Mouse (Mus musculus): ENCODE measurements around the gene Slc50a1.

Slc50a1 gene

DNA sequence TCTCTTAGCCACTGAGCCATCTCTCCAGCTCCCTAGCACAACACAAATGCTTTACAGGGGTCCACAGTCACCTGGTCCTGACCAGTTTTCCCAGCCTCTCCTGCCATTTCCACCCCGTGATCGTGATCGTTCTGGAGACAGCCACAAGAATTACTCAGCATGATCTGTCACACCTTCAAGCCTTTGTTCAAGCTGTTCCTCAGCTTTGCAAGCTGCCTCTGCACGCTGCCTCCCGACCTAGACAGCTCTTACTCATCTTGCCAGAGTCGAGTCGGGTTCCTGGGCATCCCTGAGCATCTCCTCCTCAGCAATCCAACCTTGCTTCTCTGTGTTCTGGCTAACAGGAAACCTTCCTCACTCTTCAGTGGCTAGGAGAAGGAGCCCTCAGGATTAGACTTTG, 11.3 kb downstream of the Slc50a1 start, which contains the start of gene Dpm3:
Gene Dpm3 (plus strand): TSS at position 283 of the 400 bp plus-strand sequence.
- no peak for TF ChIP-seq GATA4 (IDR thresholded peaks at IDR 0.05; ENCODE audit: insufficient replicate concordance, low read length)

DNA sequence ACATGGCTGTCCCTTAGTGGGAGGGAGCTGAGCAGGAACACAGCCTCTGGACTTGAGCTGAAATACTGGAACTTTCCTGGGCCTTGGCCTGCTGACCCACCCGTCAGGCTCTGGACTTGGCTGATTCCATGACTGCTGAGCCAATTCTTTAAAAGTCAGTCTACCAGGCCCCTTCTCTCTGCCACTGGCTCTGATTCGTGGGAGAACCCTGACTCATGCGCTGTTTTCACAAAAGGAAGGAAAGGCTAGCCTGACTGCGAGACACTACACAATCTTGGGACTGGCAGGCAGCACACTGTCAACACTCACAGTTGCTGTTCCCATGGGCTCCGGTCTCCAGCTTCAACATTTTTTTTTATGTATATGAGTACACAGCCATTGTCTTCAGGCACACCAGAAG, 14.2 kb downstream of the Slc50a1 start:
- TF ChIP-seq GATA4 (IDR thresholded peaks at IDR 0.05; ENCODE audit: insufficient replicate concordance, low read length) = no peak

DNA sequence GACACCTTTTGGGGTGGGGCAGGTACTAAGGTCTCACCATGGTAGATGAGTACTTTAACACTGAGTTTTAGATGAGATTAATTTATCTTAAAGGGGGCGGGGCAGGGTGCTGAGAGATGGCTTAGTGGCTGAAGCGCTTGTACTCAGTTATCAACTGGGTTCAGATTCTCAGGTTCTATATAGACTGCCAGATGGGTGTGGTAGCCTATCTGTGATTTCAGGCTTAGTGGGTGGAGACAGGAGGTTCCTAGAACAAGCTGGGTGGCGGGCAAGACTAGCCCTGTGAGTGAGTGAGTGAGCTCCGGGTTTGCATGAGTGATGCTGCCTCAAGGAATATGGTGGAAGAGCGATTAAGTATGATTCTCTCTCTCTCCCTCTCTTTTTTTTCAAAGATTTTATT, 15.4 kb downstream of the Slc50a1 start:
- TF ChIP-seq GATA4 (IDR thresholded peaks at IDR 0.05; ENCODE audit: insufficient replicate concordance, low read length) = no peak

DNA sequence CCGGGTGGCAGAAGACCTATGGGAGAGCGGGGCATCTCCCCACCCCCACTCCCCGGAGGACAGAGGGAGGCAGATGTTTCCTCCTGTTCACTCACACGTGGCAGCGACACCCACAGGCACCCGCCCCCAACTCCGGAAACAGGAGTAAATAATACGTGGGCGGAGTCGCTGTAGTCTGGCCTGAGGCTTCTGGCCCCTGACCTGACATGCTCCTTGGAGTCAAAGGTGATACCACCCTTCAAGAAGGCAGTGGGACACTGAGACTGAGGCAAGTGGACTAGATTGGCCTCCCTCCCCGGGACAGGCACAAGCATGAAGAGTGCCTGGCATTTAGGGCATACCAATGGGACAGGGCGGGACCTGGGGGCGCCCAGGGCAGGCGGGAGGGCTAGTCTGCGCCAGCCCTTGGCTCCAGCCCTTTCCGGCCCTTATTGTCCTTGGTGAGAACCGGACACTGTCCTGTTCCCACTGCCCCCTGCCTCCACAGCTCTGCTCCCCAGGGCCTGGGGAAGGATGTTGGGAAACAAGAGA, 18.9 kb downstream of the Slc50a1 start:
- no peak; the same call in 1 of the 2 replicates for TF ChIP-seq GATA4 (IDR thresholded peaks at IDR 0.05; ENCODE audit: insufficient replicate concordance, low read length)

DNA sequence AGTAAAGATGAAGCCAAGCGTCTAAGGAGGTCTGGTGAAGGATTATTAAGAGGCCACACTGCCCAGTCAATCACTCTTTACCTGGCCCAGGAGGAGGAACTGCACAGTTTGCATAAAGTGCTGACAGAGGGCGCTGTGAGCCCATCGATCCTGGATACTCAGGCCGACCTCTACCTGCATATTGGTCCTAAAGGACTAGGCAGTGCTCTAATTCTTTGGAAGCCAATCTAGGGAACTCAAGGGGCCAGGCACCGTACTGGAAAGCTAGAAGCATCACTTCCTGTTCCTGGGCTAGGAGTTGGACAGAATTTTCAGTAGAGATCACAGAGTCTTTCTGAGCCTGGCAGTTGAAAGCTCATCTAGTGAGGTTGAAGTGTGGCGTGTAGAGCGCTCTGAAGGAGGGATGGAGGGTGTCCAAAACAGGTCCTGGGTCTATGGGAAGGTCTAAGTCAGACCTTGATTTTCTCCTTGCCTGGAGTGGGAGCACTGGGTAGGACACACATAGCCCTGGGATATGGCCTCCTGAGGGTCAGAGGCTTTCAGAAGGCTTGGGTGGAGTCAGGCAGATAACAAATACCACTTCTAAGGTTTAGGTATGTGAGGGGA, 19.8 kb downstream of the Slc50a1 start:
- no peak for TF ChIP-seq GATA4 (IDR thresholded peaks at IDR 0.05; ENCODE audit: insufficient replicate concordance, low read length)

DNA sequence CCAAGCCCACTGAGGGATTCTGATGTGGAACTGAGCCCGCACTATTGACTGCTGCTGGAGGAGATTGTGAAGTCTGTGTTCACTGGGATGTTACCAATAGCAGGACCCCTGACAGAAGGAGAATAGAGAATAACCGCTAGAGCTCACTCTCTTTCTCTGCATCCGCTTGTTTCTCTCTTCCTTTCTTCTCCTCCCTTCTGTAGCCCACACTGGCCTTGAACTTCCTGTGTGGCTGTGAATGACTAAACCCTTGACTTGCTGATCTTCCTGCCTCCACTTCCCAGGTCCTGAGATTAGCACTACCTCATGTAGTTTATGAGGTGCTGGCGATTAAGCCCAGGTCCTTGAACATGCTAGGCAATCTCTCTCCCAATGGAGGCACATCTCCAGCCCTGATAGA, 22.9 kb downstream of the Slc50a1 start:
- TF ChIP-seq GATA4 (IDR thresholded peaks at IDR 0.05; ENCODE audit: insufficient replicate concordance, low read length) = no peak

DNA sequence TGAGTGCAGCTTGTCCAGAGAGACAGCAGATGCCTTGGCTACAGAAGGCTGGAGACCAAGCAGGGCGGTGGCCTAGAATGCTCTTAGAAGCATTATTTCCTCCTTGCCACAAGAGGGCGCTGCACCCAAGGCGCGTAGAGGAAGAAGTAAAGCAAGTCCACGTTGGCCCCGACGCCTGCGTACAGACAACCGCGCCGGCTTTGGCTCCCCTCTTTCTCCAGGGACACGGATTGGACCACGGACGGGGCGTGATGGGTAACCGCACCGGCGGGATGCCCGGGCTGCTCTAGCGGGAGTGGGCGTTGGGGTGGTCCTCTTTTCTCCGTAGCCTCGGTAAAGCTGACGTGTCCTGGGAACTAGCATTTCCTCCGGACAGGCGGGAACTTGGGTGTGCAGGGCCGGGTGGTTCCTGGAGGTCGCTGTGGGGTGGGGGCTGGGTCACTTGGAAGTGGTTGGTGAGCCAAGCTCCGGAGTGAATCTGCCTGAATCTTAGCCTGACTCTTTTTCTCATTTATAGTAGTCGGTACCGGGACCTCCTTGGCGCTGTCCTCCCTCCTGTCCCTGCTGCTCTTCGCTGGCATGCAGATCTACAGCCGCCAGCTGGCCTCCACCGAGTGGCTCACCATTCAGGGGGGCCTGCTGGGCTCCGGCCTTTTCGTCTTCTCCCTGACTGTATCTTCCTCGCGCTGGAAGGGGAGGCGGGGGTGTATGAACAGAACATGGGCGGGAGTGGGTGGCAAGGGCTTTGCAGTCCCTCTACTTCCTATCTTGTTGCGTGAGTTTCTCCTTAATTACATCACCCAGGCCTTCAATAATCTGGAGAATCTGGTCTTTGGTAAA, 23.9 kb downstream of the Slc50a1 start, which contains the start of gene Trim46:
Gene Trim46 (minus strand): TSS at position 49 of the 840 bp plus-strand sequence.
- no peak; the same call in 1 of the 2 replicates for TF ChIP-seq GATA4 (IDR thresholded peaks at IDR 0.05; ENCODE audit: insufficient replicate concordance, low read length)

DNA sequence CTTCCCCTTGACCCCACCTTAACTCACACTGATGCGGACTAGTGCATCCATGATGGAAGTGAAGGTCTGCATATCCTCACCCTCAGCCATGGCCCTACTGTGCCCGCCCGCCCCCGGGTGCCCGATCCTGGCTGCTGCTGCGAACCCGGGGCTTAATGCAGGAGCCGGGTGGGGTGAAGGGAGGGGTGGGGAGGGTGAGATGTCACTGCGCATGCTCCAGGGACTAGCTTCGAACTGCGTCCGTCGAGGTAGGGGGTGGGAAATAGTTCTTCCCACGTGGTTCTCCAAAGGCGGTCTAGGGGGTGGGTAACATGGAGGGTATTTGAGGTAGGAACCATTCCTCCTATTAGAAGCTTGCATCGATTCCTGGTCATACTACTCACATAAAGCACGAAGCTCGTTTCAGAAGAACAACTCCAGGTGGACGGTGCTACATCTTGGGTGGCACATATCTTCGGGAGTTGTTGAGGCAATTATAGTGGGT, 24.6 kb downstream of the Slc50a1 start, which contains the start of gene Krtcap2:
Gene Krtcap2 (plus strand): TSS at position 279 of the 484 bp plus-strand sequence.
- no peak for TF ChIP-seq GATA4 (IDR thresholded peaks at IDR 0.05; ENCODE audit: insufficient replicate concordance, low read length)

DNA sequence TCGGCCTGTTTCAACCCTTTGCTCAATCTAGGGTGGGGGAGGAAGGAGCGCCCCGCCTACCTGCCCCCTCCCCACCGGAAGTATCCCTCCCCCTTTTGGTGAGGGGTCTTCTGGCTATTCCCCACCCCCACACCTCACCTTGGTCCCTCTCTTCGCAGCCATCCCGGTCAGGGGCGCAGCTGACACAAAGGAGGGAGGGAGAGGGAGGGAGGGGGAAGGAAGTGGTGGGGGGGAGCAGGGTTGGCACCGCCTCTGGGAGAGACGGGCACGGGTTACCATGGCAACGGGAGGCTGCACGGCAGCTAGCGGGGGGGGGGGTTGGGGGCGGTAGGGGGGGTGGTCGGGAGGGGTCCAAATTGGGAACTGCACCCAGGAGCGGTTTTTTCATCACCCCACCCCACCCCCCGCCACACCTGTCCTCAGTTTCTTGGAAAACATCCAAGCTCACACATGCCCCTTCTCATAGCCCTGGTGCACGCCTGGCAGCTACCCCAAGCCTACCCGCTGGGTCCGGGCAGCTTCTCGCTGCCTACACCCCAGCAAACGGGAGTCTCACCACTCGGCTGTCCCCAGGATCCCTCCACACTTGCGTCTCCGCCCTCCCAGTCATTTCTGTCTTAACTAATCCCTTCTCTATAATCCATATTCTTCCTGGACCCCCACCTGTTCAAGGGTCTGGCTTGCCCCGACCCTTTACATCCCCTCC, 25.2 kb downstream of the Slc50a1 start:
- no peak for TF ChIP-seq GATA4 (IDR thresholded peaks at IDR 0.05; ENCODE audit: insufficient replicate concordance, low read length)

DNA sequence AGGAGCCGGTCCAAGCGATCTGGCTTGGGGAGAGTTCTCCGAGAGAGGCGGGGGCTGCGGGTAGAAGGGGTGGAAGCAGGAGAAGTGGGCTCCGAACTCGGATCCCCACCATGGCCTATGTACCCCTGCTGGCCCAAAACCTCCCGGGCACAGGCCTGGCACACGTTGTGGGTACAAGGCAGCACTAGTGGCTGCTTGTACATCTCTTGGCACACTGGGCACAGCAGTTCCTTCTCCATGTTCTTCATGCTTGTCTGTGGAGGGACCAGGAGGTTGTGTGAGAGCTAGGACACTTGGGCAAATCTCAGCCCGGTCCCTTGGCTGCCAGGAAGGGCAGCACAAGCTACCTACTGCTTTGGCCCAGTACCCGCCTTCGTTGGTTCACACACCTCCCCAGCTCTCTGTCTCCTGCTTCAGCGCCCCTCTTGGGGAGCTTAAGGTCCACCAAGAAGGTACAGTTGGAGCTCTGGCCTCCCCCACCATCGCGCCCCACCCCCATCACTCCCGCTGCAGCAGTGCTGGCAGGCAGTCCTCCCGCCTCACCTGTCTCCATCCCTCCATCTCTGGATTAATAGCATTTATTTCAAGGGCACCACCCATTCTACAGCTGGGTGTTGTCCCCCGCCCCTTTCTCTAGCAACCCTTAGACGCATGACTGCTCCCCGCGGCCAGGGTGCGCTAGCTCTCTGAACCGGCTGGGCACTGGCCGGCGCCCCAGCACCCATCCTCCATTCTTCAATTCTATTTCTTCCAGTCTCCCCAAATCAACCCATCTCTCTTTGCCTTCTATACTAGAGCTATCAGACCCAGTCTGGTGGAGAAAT, 26.0 kb downstream of the Slc50a1 start:
- TF ChIP-seq GATA4 (IDR thresholded peaks at IDR 0.05; ENCODE audit: insufficient replicate concordance, low read length) = no peak

DNA sequence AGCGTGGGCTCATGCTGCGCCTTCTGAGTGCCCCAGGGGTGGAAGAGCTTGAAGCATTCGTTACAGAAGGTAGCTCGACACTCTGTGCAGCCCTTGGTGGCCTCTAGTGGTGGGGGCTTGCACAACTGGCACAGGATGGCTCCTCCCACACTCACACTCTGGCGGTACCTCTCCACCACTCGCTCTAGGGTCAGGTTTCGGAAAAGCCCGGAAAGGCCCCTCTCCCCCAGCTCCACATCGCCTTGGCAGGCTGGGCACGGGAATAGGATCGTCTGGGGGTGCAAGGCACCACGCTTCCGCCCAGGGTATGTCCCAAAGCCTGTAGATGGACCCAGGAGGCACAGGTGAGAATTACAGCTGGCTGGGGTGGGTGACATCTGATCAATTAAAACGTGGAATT, 26.8 kb downstream of the Slc50a1 start:
- TF ChIP-seq GATA4 (IDR thresholded peaks at IDR 0.05; ENCODE audit: insufficient replicate concordance, low read length) = no peak

DNA sequence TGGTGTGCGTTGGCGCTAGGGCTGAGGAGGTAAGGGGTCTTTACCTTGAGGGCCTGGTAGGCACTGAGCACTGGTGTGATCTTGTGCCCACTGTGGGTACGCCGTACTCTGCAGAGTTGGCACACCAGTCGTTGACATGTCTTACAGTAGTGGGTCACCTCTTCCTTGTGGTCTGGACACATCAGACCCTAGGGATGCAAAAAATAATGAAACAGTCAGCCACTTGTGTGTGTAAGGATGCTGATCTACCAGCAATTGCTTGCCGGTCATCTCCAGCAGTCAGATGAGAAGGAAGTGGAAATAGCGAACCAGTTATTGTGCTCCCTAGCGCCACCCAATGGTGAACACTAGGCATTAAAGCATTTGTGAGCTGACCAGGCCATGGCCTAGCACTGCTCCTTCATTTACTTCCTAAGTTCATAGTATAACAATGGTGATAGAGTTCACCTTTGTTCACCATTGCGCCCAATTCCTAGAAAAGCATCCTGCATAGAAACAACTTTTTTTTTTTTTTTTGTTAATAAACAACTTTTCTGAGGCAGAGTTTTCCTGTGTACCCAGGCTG, 28.0 kb downstream of the Slc50a1 start:
- TF ChIP-seq GATA4 (IDR thresholded peaks at IDR 0.05; ENCODE audit: insufficient replicate concordance, low read length) = no peak

DNA sequence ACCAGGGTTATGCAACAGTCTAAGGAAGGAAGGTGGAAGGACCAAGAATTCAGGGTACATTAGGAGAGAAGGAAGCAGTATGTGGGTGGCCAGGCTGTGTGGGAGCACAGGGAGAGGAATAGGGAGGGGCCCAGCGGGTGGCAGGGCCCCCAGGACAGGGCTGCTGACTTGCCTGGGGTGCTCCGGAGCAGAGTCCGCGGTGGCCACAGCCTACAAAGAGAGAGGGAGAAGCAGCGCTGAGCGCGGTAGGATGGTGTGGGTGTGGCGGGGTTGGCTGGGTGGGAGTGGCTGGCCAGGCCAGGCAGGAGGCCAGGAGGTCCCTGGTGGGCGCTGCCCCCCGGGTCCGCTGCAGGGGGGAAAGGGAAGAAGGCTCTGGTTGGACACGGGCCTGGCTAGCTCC, 31.9 kb downstream of the Slc50a1 start:
- no peak for TF ChIP-seq GATA4 (IDR thresholded peaks at IDR 0.05; ENCODE audit: insufficient replicate concordance, low read length)

DNA sequence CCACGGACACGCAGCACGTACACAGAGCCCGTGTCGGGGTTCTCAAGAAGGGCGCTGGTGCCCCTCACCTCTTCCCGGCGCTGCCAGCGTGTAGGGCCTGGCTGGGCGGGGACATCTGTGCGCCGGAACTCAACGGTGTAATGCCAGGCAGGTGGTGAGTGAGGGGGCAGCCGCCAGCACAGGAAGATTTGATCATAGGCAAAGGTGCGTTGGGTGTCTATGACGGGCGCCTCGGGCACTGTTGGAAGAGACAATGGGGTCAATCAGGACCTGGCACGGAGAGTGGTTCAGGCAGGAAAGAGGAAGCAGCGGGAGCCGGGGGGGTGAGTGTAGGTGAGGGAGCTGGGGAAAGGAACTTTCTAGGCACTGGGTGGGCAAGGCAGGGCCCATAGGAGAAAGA, 32.7 kb downstream of the Slc50a1 start:
- no peak for TF ChIP-seq GATA4 (IDR thresholded peaks at IDR 0.05; ENCODE audit: insufficient replicate concordance, low read length)

Measured in liver, adult (tissue).